Comparison of ENCODE assay signal across 1 mouse cellular context in the genomic region with DNA sequence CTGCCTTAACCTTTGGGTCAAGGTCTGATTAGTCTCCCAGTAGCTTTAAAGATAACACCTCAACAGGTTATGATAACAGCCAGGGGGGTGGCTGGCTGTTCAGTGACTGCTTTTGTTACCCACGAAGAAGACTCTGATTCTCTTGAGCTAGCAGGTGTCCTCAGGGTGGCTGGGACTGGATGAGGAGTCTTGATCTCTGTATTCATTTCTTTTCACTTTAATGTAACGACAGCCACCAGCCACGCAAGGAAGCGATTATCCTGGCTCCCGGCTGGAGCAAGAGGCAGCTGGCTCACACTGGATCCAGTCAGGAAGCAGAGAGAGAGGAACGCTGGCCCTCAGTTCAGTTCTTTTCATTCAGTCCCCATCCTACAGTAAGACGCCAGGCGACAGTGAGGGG.
TF ChIP-seq lines count a peak whose summit lies in the region.

No protein-coding gene starts in this region.

TF ChIP-seq in myocyte, 11 proteins besides CTCF, POLR2A, EP300 and RAD21 (continued from another document):
- TF ChIP-seq SRF (IDR thresholded peaks at IDR 0.05; ENCODE audit: control insufficient read depth, insufficient read length, low read depth), result no peak
- no peak for TF ChIP-seq USF1 (IDR thresholded peaks at IDR 0.05; ENCODE audit: low read depth)
- no peak for TF ChIP-seq MYOG (IDR thresholded peaks at IDR 0.05; ENCODE audit: control insufficient read depth in 1 of 3, insufficient read depth in 1 of 3, insufficient read length in 2 of 3, low read depth in 2 of 3)
- TF ChIP-seq TCF12 (IDR thresholded peaks at IDR 0.05; ENCODE audit: insufficient read depth, poor library complexity, severe bottlenecking), result no peak
